Mouse (Mus musculus): ENCODE results near the gene Zmynd8.
A peak's percentile ranks its signal among the peaks of the same experiment; 100 is the strongest.

Zmynd8 gene

GRCm38 (mm10) chr2:165899474-165899873 is 658 bp upstream of the Zmynd8 start:
- DNase-seq (ENCODE audit: low read depth, low spot score): no peak

- DNase-seq (ENCODE audit: low read depth, low spot score): no peak
Observed at GRCm38 (mm10) chr2:165896171-165896570, 2.6 kb downstream of the Zmynd8 start.

GRCm38 (mm10) chr2:165895687-165896086 is 3.1 kb downstream of the Zmynd8 start:
- DNase-seq (ENCODE audit: low read depth, low spot score): no peak

GRCm38 (mm10) chr2:165894533-165894932 is 4.3 kb downstream of the Zmynd8 start:
- no peak for DNase-seq (ENCODE audit: low read depth, low spot score)

GRCm38 (mm10) chr2:165893232-165893631 is 5.6 kb downstream of the Zmynd8 start:
- no peak for DNase-seq (ENCODE audit: low read depth, low spot score)

GRCm38 (mm10) chr2:165892626-165893025 is 6.2 kb downstream of the Zmynd8 start:
- no peak for DNase-seq (ENCODE audit: low read depth, low spot score)

GRCm38 (mm10) chr2:165890401-165890800 is 8.4 kb downstream of the Zmynd8 start:
- no peak for DNase-seq (ENCODE audit: low read depth, low spot score)

GRCm38 (mm10) chr2:165889874-165890273 is 8.9 kb downstream of the Zmynd8 start:
- no peak for DNase-seq (ENCODE audit: low read depth, low spot score)

GRCm38 (mm10) chr2:165889266-165889665 is 9.6 kb downstream of the Zmynd8 start:
- DNase-seq (ENCODE audit: low read depth, low spot score): no peak

GRCm38 (mm10) chr2:165888813-165889221 is 10.0 kb downstream of the Zmynd8 start:
- no peak for DNase-seq (ENCODE audit: low read depth, low spot score)

GRCm38 (mm10) chr2:165888396-165888795 is 10.4 kb downstream of the Zmynd8 start:
- DNase-seq (ENCODE audit: low read depth, low spot score): no peak

- no peak for DNase-seq (ENCODE audit: low read depth, low spot score)
Observed at GRCm38 (mm10) chr2:165886857-165887628, 11.8 kb downstream of the Zmynd8 start.

- DNase-seq (ENCODE audit: low read depth, low spot score): no peak
Observed at GRCm38 (mm10) chr2:165886482-165886856, 12.3 kb downstream of the Zmynd8 start.

GRCm38 (mm10) chr2:165885951-165886320 is 12.9 kb downstream of the Zmynd8 start:
- no peak for DNase-seq (ENCODE audit: low read depth, low spot score)

- DNase-seq (ENCODE audit: low read depth, low spot score): no peak
Observed at GRCm38 (mm10) chr2:165885225-165885950, 13.4 kb downstream of the Zmynd8 start.

- DNase-seq (ENCODE audit: low read depth, low spot score): peak; percentile 74
Observed at GRCm38 (mm10) chr2:165884577-165885224, 14.1 kb downstream of the Zmynd8 start.

- no peak for DNase-seq (ENCODE audit: low read depth, low spot score)
Observed at GRCm38 (mm10) chr2:165883846-165884576, 14.8 kb downstream of the Zmynd8 start.

- no peak for DNase-seq (ENCODE audit: low read depth, low spot score)
Observed at GRCm38 (mm10) chr2:165883006-165883405, 15.8 kb downstream of the Zmynd8 start.

GRCm38 (mm10) chr2:165881585-165882431 is 17.0 kb downstream of the Zmynd8 start:
- no peak for DNase-seq (ENCODE audit: low read depth, low spot score)

- no peak for DNase-seq (ENCODE audit: low read depth, low spot score)
Observed at GRCm38 (mm10) chr2:165881220-165881584, 17.6 kb downstream of the Zmynd8 start.
